Mouse (Mus musculus) layer of hippocampus, adult 18-20 months (tissue): ENCODE measurements around the gene Hspb8. TPM values are rescaled to one million over a fixed set of nuclear protein-coding genes. Genes with fewer than 3 reads are reported as not detected.
"Not testable (repeated sequence)": the region's sequence is repeated elsewhere in the genome, so short reads cannot be mapped to it uniquely, and the experiment has no call there.

Experiments used
- DNase-seq, 2 experiments: peaks; one replicate each; pipeline ENCODE4 v3.0.0; 2022; ENCODE audit warnings: low spot score in 2 of 2
- total RNA-seq, 2 experiments: library from RNA; stranded (reverse); gene quantifications; 2 replicates each; pipeline ENCODE4 v1.2.3; 2021

Hspb8 gene
- total RNA-seq, 2 experiments from 2014 or later: 10.8 to 15.4 TPM

DNA sequence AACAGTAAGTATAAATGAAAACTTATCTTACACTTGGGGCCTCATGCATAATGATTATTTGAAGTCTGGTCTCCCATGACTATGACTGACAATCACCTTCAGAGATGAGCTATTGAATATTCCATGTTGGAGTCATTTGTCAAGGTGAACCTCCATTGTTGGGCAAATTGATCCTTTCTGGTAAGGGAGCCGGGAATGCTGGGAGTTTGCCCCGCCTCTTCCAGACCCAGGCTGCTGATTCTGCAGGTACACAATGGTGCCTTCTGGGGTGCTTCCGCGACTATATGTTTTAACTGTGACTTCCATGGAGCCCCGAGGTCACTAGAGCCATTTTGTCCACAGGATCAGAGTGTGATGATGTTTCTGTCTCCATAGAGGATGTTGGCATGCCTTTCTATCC is 26.6 kb downstream of the Hspb8 start:
- DNase-seq: no peak

DNA sequence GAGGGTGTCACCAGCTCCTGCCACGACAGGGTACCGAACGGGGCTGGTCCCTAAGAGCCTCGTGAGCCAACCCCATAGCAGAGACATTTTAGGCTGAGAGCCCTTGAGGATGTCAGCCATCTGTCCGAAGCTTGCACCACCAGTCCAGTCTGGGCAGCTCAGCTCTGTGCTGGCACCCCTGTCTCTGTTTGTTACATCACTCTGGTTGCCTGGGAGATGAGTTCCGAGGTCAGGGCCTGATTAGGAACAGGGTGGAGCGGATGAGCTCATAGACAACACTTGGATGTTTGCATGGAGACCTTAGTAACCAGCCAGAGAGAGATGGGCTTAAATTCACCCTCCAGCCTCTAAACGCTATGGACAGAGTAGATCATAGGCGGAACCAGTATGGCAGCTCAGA is 30.1 kb downstream of the Hspb8 start:
- DNase-seq: no peak

DNA sequence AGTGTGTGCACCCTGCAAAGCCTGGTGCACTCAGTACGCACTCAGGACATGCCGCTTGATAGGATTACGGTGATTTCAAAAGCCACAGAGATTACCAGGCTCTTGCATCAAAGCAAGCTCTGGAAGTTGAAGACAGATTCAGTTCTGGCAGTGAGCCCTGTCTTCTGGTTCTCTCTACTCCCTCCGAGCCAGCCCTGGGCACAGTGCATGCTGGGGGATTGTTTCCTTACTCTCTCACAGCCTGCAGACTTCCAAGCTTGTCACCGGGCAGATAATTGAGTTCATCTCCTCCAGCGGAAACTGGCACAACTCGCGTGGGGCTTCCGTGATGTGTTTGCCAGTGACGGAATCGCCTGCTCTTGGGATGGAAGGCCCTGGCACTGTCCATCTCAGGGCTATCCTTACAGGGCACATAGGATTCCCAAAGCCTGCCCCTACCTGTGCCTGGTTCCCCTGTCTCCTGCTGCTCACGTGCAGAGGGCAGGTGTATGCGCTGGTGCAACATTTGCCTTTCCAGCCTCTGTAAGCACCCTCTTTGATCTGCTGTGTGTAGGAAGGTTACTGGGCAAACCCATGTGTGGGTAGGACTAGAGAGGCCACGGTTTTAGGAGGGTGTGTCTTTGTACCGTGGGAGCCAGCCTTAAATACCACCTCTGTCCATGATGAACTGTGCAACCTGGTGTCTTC is 32.7 kb downstream of the Hspb8 start:
- DNase-seq: peak; percentile 43 to 46

DNA sequence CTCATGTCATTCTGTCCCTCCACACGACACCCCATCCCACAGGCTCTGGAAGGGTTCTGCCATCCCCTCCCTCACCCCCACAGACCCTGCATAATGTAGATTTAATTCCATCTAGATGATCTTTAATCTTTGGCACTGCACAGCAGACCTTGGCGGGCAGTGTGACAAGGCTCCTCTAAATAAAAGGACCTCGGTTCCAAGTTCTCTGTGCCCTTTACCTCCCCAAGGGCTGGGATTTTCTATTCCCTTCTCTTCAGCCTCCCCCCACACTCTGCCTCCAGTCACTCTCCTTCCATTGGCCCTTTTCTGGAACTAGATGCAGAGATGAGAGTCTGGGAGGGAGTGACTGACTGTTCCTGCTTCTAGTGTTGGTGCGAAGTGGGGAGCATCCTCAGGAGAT is 33.3 kb downstream of the Hspb8 start:
- DNase-seq: no peak

DNA sequence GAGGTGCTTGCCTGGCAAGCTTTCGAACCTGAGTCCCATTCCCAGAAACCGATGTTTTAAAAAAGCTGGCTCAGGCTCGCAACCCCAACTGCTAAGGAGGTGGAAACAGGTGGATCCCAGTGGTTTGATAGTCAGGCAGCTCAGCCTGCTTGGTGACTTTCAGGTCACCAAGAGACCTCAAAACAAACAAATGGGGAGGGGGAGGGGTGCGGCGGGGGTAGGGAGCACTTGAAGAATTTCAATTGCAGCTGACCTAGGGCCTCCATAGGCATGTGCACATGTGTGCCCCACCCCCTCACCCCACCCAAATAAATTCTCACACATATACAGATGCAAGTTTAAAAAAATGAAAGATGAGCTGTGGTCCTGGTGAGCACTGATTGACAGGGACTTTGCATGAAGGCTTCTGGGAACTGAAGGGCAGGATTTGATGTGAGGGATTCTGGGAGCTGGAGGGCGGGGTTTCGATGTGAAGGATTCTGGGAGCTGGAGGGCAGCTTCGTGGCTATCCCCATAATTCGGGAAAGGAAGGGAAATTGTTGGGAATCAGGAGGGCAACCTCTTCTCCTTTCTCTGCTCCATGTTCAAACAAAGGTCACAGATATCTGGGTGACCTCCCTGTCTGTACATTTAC is 35.2 kb downstream of the Hspb8 start:
- DNase-seq: no peak

DNA sequence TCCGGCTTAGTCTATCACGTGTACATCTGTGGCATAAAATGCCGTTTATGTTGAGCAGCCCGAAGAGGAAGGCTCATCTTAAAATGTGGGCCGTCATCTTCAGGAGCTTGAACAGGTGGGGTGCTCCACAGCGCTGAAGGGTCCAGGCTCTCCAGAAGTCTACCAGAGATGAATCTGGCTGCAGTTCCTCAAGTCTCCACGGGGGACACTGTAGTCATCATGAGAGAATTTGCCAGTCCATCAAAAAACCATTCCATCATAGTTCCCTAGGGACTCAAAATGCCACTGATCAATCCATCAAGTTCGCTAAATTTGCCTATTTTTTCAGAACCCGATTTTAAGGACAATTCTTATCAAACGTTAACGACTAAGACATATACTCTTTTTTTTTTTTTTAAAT is 36.6 kb downstream of the Hspb8 start:
- peak; percentile 22 to 72 for DNase-seq

DNA sequence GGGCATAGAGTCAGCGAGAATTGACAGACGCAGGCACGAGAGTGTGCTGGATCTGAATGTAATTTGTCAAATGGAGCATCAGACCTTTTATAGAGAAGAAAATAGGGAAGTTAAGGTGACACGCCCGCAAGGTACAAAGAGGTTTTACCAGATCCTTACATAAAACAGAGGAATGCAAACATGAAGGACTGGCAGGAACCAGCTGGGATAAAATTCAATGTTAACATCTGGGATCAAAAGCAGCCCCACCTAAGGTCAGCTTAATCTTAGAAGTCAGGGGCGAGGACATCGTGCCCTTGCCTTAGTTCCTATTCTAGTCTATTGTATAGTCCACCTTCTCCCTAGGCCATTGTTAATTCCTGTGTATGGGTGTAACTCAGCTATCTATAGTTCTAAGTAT is 40.0 kb downstream of the Hspb8 start:
- DNase-seq: not testable (repeated sequence)

DNA sequence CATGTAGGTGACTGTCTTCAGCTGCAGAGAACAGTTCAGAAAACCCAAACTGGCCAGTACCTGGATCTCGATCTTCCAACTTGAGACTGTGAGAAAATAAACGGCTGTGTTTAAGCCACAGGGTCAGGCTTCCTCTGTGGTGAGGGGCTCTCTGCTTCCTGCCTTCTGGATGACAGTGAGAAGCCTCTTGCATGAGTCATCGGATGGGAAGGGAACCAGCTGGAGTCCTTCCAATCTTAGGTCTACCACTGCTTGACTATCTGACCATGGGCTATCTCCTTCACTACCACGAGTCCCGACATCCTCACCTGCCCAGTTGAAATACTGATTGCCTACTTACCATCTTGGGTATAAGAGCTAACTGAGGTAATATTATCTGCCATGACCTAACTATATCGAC is 40.9 kb downstream of the Hspb8 start:
- DNase-seq: no peak

DNA sequence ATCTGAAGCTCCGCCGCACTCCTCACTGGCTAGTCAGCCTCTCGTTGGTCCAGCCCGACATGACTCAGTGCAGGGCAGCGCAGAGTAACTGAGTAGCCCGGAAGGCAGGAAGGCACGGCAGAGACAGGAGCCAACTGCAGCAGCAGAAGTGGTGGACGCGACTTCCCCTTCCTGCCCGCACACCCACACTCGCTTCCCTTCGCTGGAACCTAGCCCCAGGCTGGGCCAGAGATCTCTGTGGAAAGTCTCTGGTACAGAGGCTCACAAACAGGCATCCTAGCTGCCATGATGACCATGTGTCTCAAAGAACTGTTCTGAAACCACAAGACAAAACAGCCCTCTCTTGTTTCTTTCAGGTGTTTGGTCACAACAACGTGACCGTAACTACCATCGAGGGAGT is 41.4 kb downstream of the Hspb8 start:
- DNase-seq: no peak

DNA sequence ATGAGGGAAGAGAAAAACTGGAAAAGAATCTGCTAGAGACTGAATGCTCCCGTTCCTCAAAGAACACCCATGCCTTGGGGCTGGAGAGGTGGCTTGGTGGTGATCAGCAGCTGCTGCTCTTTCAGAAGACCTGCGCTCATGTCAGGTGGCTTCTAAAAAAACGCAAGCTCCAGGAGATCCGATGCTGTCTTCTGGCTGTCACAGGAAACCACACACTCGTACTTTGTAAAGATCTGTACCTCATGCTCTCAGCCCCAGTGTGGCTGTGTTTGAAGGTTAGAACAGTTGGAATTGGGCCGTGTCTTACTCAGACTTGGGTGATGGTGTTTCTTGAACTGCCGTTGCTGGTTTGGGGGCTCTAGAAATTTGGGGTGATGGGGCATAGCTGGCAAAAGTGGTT is 42.3 kb downstream of the Hspb8 start:
- no peak for DNase-seq

DNA sequence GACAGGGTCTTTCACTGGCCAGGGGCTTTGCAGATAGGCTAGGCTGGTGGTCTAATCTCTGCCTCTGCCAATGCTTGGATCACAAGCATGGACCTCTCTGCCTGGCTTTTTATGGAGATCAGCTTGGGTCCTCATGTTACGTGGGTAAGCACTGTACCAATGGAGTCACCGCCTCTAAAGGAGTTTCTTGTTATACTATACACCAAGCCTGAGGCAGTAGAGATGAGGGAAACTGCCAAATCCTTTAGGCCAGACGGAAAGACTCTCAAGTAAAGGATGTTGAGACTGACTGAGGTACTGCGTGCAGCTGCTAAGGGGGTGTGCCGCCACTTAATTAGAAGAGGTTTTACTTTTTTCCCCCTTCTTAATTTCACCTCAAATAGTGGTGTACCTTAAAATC is 43.8 kb downstream of the Hspb8 start:
- DNase-seq: no peak

DNA sequence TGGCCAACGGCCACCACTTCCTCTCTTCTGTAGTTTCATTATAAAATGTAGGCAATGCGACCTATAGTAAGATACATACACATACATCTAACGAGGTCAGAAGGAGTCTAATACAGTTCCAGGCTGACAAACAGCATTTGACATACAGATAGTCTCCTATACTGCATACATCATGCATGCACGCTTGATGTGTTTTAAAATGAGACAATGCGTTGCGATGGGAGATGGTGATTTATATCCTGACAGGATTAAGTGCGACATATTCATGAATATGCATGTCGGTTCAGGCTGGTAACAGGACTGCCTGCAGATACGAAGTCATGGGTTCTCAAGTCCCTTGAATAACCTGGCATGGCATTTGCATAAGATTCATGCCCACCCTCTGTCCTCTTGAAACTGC is 54.7 kb downstream of the Hspb8 start:
- no peak for DNase-seq

DNA sequence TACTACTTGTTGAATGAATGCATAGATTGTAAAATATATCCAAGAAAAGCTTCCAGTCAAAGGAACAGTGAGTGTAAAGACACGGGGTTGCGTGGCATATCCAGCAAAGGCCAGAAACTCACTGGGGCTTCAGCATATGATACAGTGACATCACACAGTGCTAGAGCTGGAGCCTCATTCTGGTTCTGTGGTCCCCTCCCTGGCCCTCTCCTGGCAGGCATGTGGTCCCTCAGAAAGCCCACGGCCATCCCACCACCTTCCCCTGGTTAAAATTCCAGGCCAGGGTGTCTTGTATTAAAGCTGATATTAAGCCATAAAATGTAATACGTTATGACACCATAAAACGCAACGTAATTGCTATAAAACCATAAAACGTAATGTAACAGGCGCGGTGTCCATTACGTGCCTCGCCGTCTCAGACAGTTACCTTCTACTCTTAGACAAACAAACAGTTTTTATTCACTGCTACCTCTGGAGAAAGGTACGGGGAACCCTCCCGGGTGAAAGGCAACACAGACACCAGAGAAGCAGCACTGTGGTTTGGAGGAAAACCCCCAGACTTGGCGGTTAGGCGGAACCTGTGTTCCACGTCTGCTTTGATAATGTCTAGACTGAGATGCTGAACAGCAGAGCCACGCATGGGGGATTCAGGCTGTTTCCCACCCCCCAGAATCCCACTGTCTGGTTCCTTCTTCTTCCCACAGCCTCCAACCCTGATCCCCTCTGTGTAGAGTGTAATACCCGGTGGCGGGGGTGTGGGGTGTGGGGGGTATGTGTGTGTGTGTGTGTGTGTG is 55.6 kb downstream of the Hspb8 start:
- no peak for DNase-seq

DNA sequence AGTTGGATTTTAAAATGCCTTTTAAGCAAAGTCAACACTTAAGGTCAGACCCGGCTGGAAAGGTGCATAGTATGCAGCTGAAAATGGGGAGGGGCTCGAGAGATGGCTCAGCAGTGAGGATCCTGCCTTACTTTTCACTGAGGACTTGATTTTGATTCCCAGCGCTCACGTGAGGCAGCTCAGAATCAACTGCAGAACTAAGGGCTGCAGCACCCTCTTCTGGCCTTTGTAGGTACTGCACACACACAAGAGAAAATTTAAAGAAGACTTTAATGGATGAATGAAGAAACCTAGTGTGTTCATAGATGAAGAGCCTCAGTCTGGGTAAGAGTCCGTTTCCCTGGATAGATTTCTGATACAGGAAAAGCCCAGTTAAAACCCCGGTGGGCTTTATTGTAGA is 61.3 kb downstream of the Hspb8 start:
- DNase-seq: no peak

DNA sequence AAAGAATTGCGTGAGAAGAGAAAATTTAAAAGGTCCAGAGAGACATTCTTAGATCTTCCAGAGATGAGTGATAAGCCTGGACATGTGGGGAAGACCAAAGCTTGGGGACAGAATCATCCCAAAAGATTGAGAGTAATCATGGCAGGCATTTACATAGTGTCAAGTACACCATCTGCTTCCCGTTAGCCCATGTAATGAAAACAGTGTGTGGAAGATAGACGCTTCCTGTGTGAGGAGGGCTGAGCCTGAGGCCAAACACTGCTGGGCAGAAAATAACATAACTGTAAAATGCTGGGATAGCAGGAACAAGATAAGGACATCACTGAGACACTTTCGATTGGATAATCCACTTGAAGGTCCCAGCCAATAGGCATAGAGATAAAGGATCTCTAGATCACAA is 61.9 kb downstream of the Hspb8 start:
- DNase-seq: no peak

Other genes with a start within 250 kb of the Hspb8 start
- gene Ccdc60, start 133.9 kb downstream of the Hspb8 start, total RNA-seq: under 1 TPM; 0.25 to 0.36 TPM
- 10 to 100 TPM; 23.8 to 27.2 TPM for gene Srrm4, start 169.0 kb upstream of the Hspb8 start, total RNA-seq